Mouse (Mus musculus) lung, postnatal 0 days (tissue): Measurements from ENCODE around the gene Slc35c2. TPM values are rescaled to one million over a fixed set of nuclear protein-coding genes. Genes with fewer than 3 reads are reported as not detected.

Experiments
- ATAC-seq: fragments of 200-750 bp; cut with Nextera tagmentation; 2 replicates; pipeline ENCODE4 v1.8.0; 2017; ENCODE audit warnings: moderate library complexity
- DNase-seq: peaks from one replicate; pipeline ENCODE4 v3.0.0-alpha.2; 2016; ENCODE audit warnings: low spot score
- H3K27ac ChIP-seq: fragments of 300-500 bp; sonication (generic); 2 replicates; pipeline ENCODE4 v1.5.1; 2014; ENCODE audit warnings: antibody characterized with exemption, mild to moderate bottlenecking, low read length, mixed read lengths
- H3K27me3 ChIP-seq: fragments of 300-500 bp; sonication (generic); replicated peaks from 2 replicates; pipeline ENCODE4 v1.6.1; 2014; ENCODE audit warnings: low read length, mixed read lengths; ENCODE audit not compliant: insufficient read depth
- H3K36me3 ChIP-seq: fragments of 300-500 bp; sonication (generic); 2 replicates; pipeline ENCODE4 v1.6.1; 2014; ENCODE audit warnings: low read length, mixed read lengths; ENCODE audit not compliant: insufficient read depth
- H3K4me1 ChIP-seq: fragments of 300-500 bp; sonication (generic); 2 replicates; pipeline ENCODE4 v1.6.1; 2014; ENCODE audit warnings: antibody characterized with exemption, low read depth, low read length, mixed read lengths; ENCODE audit not compliant: insufficient read depth
- H3K4me2 ChIP-seq: fragments of 300-500 bp; sonication (generic); replicated peaks from 2 replicates; pipeline ENCODE4 v1.6.1; 2014; ENCODE audit warnings: low read depth, mild to moderate bottlenecking, low read length, moderate library complexity, mixed read lengths
- H3K4me3 ChIP-seq: fragments of 300-500 bp; sonication (generic); 2 replicates; pipeline ENCODE4 v1.5.1; 2014; ENCODE audit warnings: low read depth, low read length
- H3K9ac ChIP-seq: fragments of 300-500 bp; sonication (generic); replicated peaks from 2 replicates; pipeline ENCODE4 v1.6.1; 2014; ENCODE audit warnings: low read depth, mild to moderate bottlenecking
- H3K9me3 ChIP-seq: fragments of 300-500 bp; sonication (generic); 2 replicates; pipeline ENCODE4 v1.6.1; 2016; ENCODE audit warnings: low read length, mixed read lengths
- CTCF ChIP-seq: IDR thresholded peaks from 2 replicates; pipeline ENCODE4 v1.5.1; 2016; ENCODE audit warnings: antibody characterized with exemption, mild to moderate bottlenecking
- EP300 ChIP-seq: IDR thresholded peaks from 2 replicates; pipeline ENCODE4 v1.6.1; 2016; ENCODE audit warnings: antibody characterized with exemption, mild to moderate bottlenecking, control low read depth
- WGBS: fragments of 180-500 bp; shearing (Covaris S2); extraction: QIAGEN DNeasy Blood & Tissue Kit; methylation state at CpG from one replicate; pipeline ENCODE4 v1.1.7; 2014; 5-methylcytosine and 5-hydroxymethylcytosine counted together
- polyA plus RNA-seq: library from polyadenylated mRNA; unstranded; fragments of >200 nt; fragmentation: Nextera tagmentation; extraction: Ambion mirVana; gene quantifications from 2 replicates; pipeline ENCODE4 v1.2.1, GENCODE M21; 2015

Gene Slc35c2
- polyA plus RNA-seq, 1 experiment from 2014 or later = 42.8 TPM

GRCm38 (mm10) chr2:165253269-165253668 is 34.4 kb downstream of the Slc35c2 start:
- TF ChIP-seq EP300 (no peak), CTCF (no peak)
- Histone ChIP-seq H3K27ac (no peak overlapping the region), H3K27me3 (no peaks in the 10 kb centered on the region), H3K36me3 (no peaks in the 10 kb centered on the region), H3K4me2 (no peak overlapping the region), H3K9ac (no peak overlapping the region), H3K4me3 (no peak overlapping the region), H3K4me1 (no peaks in the 10 kb centered on the region), H3K9me3 (no peaks in the 10 kb centered on the region)
- no peak for DNase-seq
- WGBS = 74% methylated on average over 8 of the region's 8 CpGs
- ATAC-seq = no peak

GRCm38 (mm10) chr2:165252801-165253200 is 34.9 kb downstream of the Slc35c2 start:
- 54% methylated on average over 9 of the region's 9 CpGs for WGBS
- no peaks in the 10 kb centered on the region for H3K27me3 ChIP-seq

GRCm38 (mm10) chr2:165252381-165252780 is 35.3 kb downstream of the Slc35c2 start:
- Histone ChIP-seq H3K4me2 (no peak overlapping the region), H3K27ac (no peak overlapping the region), H3K4me3 (no peak overlapping the region), H3K27me3 (no peaks in the 10 kb centered on the region), H3K36me3 (no peaks in the 10 kb centered on the region), H3K9me3 (no peaks in the 10 kb centered on the region), H3K9ac (no peak overlapping the region), H3K4me1 (no peaks in the 10 kb centered on the region)
- ATAC-seq (no peak), DNase-seq (no peak)
- no peak for TF ChIP-seq EP300
- no peak for TF ChIP-seq CTCF
- WGBS = 79% methylated on average over 8 of the region's 8 CpGs

More at GRCm38 (mm10) chr2:165252801-165253200, 34.9 kb downstream of the Slc35c2 start:
- H3K27ac ChIP-seq = no peak overlapping the region
- no peak overlapping the region for H3K9ac ChIP-seq
- no peaks in the 10 kb centered on the region for H3K9me3 ChIP-seq
- no peak overlapping the region for H3K4me2 ChIP-seq
- DNase-seq (no peak), ATAC-seq (no peak)
- TF ChIP-seq EP300 = no peak
- TF ChIP-seq CTCF = no peak
- H3K36me3 ChIP-seq = no peaks in the 10 kb centered on the region
- H3K4me1 ChIP-seq = no peaks in the 10 kb centered on the region
- H3K4me3 ChIP-seq = no peak overlapping the region

GRCm38 (mm10) chr2:165250903-165251302 is 36.8 kb downstream of the Slc35c2 start:
- H3K27me3 ChIP-seq = 0 out of 2 replicates have a peak, but pooled peaks cover 2% of the 10 kb centered on the region

GRCm38 (mm10) chr2:165248967-165249366 is 38.7 kb downstream of the Slc35c2 start:
- no peak overlapping the region for H3K9ac ChIP-seq
- peak; percentile 27 for DNase-seq
- no peak overlapping the region for H3K4me3 ChIP-seq
- 24% methylated on average over 3 of the region's 3 CpGs for WGBS
- no peak overlapping the region for H3K27ac ChIP-seq
- no peaks in the 10 kb centered on the region for H3K9me3 ChIP-seq
- TF ChIP-seq CTCF = no peak
- peak; percentile 57; the same call in 1 of the 2 replicates for TF ChIP-seq EP300
- no peak overlapping the region for H3K4me2 ChIP-seq
- H3K4me1 ChIP-seq = no peaks in the 10 kb centered on the region
- 0 out of 2 replicates have a peak, but pooled peaks cover 9% of the 10 kb centered on the region for H3K27me3 ChIP-seq
- H3K36me3 ChIP-seq = no peaks in the 10 kb centered on the region
- ATAC-seq = peak; percentile 81

More at GRCm38 (mm10) chr2:165250903-165251302, 36.8 kb downstream of the Slc35c2 start:
- no peaks in the 10 kb centered on the region for H3K4me1 ChIP-seq
- no peak overlapping the region for H3K27ac ChIP-seq
- H3K9ac ChIP-seq = no peak overlapping the region
- no peak overlapping the region for H3K4me3 ChIP-seq
- ATAC-seq (no peak), DNase-seq (peak; percentile 23)
- no peak for TF ChIP-seq EP300
- no peak for TF ChIP-seq CTCF
- WGBS = 17% methylated on average over 1 of the region's 1 CpGs
- no peak overlapping the region for H3K4me2 ChIP-seq
- H3K36me3 ChIP-seq = no peaks in the 10 kb centered on the region
- no peaks in the 10 kb centered on the region for H3K9me3 ChIP-seq

- Histone ChIP-seq H3K9me3 (no peaks in the 10 kb centered on the region), H3K27ac (no peak overlapping the region), H3K4me3 (no peak overlapping the region), H3K36me3 (no peaks in the 10 kb centered on the region), H3K9ac (no peak overlapping the region), H3K27me3 (peaks cover 23% of the 10 kb centered on the region), H3K4me2 (no peak overlapping the region), H3K4me1 (no peaks in the 10 kb centered on the region)
- ATAC-seq (no peak), DNase-seq (no peak)
- TF ChIP-seq CTCF = no peak
- no peak for TF ChIP-seq EP300
- 35% methylated on average over 11 of the region's 11 CpGs for WGBS
These were observed 41.3 kb downstream of the Slc35c2 start for GRCm38 (mm10) chr2:165246349-165246748.
